Mouse (Mus musculus): ENCODE measurements around the gene Notum.

DNA sequence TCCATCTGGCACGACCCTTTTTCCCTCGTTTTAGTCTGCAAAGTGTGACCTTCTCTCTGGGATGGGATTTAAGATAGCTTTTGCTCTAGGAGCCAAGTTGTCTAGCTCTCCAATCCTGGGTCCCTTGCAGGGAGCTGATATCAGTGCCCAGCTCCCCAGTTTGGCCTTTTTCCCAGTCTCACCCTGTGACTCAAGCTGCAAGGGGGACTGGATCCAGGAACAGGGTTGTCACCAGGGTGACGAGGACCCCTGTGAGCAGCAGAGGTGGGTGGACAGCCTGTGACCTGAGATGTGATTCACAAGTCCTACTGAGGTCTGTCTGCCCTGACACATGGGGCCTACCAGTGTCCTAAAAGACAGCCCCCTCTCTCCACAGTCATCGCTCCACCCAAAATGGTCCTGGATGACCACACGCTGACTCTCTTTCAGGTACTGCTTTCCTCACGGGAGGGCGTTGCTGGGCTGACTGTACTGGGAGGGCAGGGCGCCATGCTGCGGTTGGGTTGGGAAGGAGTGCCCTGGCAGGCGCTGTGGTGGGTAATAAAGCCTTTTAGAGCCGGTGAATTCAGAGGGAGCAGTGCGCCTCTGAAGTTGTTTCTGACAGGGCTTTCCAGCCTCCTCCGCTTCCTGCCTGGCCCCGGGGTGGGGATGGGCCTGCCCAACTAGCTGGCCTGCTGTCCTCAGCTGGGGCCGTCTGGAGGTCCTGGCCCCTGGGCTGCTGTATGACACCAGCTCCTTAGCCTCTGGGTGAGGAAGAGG is 42.9 kb upstream of the Notum start:
- TF ChIP-seq CTCF (conservative IDR thresholded peaks at IDR 0.05; ENCODE audit: insufficient read depth, insufficient read length, low read depth, low read length) = no peak
- TF ChIP-seq POLR2A (IDR thresholded peaks at IDR 0.05; ENCODE audit: low read depth, low read length) = no peak

Measured in kidney, adult 2 months (tissue).